Mouse (Mus musculus): Measurements from ENCODE around the gene Synj2. TPM values are rescaled to one million over a fixed set of nuclear protein-coding genes. Genes with fewer than 3 reads are reported as not detected.

Gene Synj2
- polyA plus RNA-seq, 1 experiment, result 7.6 TPM

DNA sequence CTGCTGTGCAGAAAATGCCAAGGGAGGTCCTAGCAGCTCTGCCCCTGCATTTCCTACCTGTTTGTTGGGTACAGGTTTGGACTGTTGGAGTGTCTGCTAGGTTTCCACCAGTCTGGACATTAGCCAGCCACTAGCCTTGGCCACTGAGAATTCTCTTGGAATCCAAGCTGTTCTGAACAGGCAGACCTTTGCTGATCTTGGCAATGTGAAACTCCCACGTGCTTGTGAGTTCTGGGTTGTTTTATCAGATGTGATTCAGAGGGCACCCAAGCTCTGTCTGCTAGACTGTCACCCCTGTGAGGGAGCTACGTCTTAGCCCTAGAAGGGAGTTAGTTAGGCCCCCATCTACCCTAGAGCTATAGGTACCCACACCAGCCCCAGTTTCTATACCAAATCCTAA is 3.6 kb upstream of the Synj2 start:
- H3K36me3 ChIP-seq (ENCODE audit: control insufficient read depth, insufficient read depth, low read length, poor library complexity, severe bottlenecking), result no peaks in the 10 kb centered on the region
- TF ChIP-seq POLR2A (IDR thresholded peaks at IDR 0.05; ENCODE audit: insufficient read depth, low read length) (no peak), CTCF (IDR thresholded peaks at IDR 0.05; ENCODE audit: low read depth, low read length) (no peak), EP300 (IDR thresholded peaks at IDR 0.05; ENCODE audit: insufficient read depth, low read depth, low read length) (no peak)
- no peak overlapping the region for H3K9ac ChIP-seq (ENCODE audit: low read depth, poor library complexity, severe bottlenecking)
- no peak overlapping the region for H3K27ac ChIP-seq (ENCODE audit: insufficient read depth, low read length)
- H3K27me3 ChIP-seq (ENCODE audit: control insufficient read depth, insufficient read depth, low read length, poor library complexity, severe bottlenecking), result no peaks in the 10 kb centered on the region
- H3K9me3 ChIP-seq (replicated peaks; ENCODE audit: control insufficient read depth, insufficient read depth, low read length, poor library complexity, severe bottlenecking), result no peaks in the 10 kb centered on the region
- H3K4me3 ChIP-seq (ENCODE audit: low read depth, low read length), result no peak overlapping the region
- H3K4me1 ChIP-seq (ENCODE audit: control insufficient read depth, insufficient read depth, low read length), result peaks cover 2% of the 10 kb centered on the region

GRCm38 (mm10) chr17:5939871-5940270 is 1.2 kb upstream of the Synj2 start:
- Histone ChIP-seq H3K27me3 (ENCODE audit: control insufficient read depth, insufficient read depth, low read length, poor library complexity, severe bottlenecking) (no peaks in the 10 kb centered on the region), H3K9me3 (replicated peaks; ENCODE audit: control insufficient read depth, insufficient read depth, low read length, poor library complexity, severe bottlenecking) (no peaks in the 10 kb centered on the region), H3K9ac (ENCODE audit: low read depth, poor library complexity, severe bottlenecking) (no peak overlapping the region), H3K27ac (ENCODE audit: insufficient read depth, low read length) (no peak overlapping the region), H3K4me3 (ENCODE audit: low read depth, low read length) (0 out of 2 replicates have a peak overlapping the region, but pooled peaks have one; percentile 0), H3K36me3 (ENCODE audit: control insufficient read depth, insufficient read depth, low read length, poor library complexity, severe bottlenecking) (no peaks in the 10 kb centered on the region), H3K4me1 (ENCODE audit: control insufficient read depth, insufficient read depth, low read length) (peaks cover 2% of the 10 kb centered on the region)
- no peak for TF ChIP-seq POLR2A (IDR thresholded peaks at IDR 0.05; ENCODE audit: insufficient read depth, low read length)
- no peak for TF ChIP-seq CTCF (IDR thresholded peaks at IDR 0.05; ENCODE audit: low read depth, low read length)
- no peak for TF ChIP-seq EP300 (IDR thresholded peaks at IDR 0.05; ENCODE audit: insufficient read depth, low read depth, low read length)

GRCm38 (mm10) chr17:5940792-5941191 is 288 bp upstream of the Synj2 start:
- TF ChIP-seq EP300 (IDR thresholded peaks at IDR 0.05; ENCODE audit: insufficient read depth, low read depth, low read length) (no peak), POLR2A (IDR thresholded peaks at IDR 0.05; ENCODE audit: insufficient read depth, low read length) (no peak), CTCF (IDR thresholded peaks at IDR 0.05; ENCODE audit: low read depth, low read length) (peak; percentile 64)
- peaks cover 2% of the 10 kb centered on the region for H3K4me1 ChIP-seq (ENCODE audit: control insufficient read depth, insufficient read depth, low read length)
- H3K4me3 ChIP-seq (ENCODE audit: low read depth, low read length), result peak overlapping the region; percentile 57
- H3K36me3 ChIP-seq (ENCODE audit: control insufficient read depth, insufficient read depth, low read length, poor library complexity, severe bottlenecking), result no peaks in the 10 kb centered on the region
- no peaks in the 10 kb centered on the region for H3K27me3 ChIP-seq (ENCODE audit: control insufficient read depth, insufficient read depth, low read length, poor library complexity, severe bottlenecking)
- H3K9me3 ChIP-seq (replicated peaks; ENCODE audit: control insufficient read depth, insufficient read depth, low read length, poor library complexity, severe bottlenecking), result no peaks in the 10 kb centered on the region
- peak overlapping the region; percentile 90 for H3K9ac ChIP-seq (ENCODE audit: low read depth, poor library complexity, severe bottlenecking)
- no peak overlapping the region for H3K27ac ChIP-seq (ENCODE audit: insufficient read depth, low read length)

DNA sequence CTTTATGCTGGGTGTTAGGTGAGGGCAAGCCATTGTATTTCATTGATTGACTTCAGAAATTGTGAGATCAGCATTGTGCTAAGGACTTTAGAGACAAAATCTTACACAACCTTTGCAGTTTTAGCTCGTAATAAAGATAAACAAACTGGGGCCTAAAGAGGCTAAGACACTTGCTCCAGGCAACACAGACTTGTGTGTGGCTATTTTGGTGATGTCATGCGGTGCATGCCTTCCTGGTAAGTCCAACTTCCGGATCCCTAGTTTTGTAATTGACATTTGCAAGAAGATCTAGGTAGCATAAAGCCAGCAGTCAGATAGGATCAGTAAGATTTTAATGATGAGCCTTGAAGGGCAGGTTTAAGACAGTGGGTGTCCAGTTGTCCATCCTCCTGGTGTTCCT is 1.1 kb downstream of the Synj2 start:
- H3K27me3 ChIP-seq (ENCODE audit: control insufficient read depth, insufficient read depth, low read length, poor library complexity, severe bottlenecking), result no peaks in the 10 kb centered on the region
- H3K4me1 ChIP-seq (ENCODE audit: control insufficient read depth, insufficient read depth, low read length), result peaks cover 5% of the 10 kb centered on the region
- no peaks in the 10 kb centered on the region for H3K9me3 ChIP-seq (replicated peaks; ENCODE audit: control insufficient read depth, insufficient read depth, low read length, poor library complexity, severe bottlenecking)
- H3K27ac ChIP-seq (ENCODE audit: insufficient read depth, low read length), result no peak overlapping the region
- H3K4me3 ChIP-seq (ENCODE audit: low read depth, low read length), result no peak overlapping the region
- H3K36me3 ChIP-seq (ENCODE audit: control insufficient read depth, insufficient read depth, low read length, poor library complexity, severe bottlenecking), result no peaks in the 10 kb centered on the region
- no peak overlapping the region for H3K9ac ChIP-seq (ENCODE audit: low read depth, poor library complexity, severe bottlenecking)
- TF ChIP-seq EP300 (IDR thresholded peaks at IDR 0.05; ENCODE audit: insufficient read depth, low read depth, low read length) (no peak), POLR2A (IDR thresholded peaks at IDR 0.05; ENCODE audit: insufficient read depth, low read length) (no peak), CTCF (IDR thresholded peaks at IDR 0.05; ENCODE audit: low read depth, low read length) (no peak)

GRCm38 (mm10) chr17:5943053-5943452 is 2.0 kb downstream of the Synj2 start:
- Histone ChIP-seq H3K9me3 (replicated peaks; ENCODE audit: control insufficient read depth, insufficient read depth, low read length, poor library complexity, severe bottlenecking) (no peaks in the 10 kb centered on the region), H3K4me3 (ENCODE audit: low read depth, low read length) (no peak overlapping the region), H3K27me3 (ENCODE audit: control insufficient read depth, insufficient read depth, low read length, poor library complexity, severe bottlenecking) (no peaks in the 10 kb centered on the region), H3K9ac (ENCODE audit: low read depth, poor library complexity, severe bottlenecking) (no peak overlapping the region), H3K4me1 (ENCODE audit: control insufficient read depth, insufficient read depth, low read length) (peaks cover 5% of the 10 kb centered on the region), H3K36me3 (ENCODE audit: control insufficient read depth, insufficient read depth, low read length, poor library complexity, severe bottlenecking) (no peaks in the 10 kb centered on the region), H3K27ac (ENCODE audit: insufficient read depth, low read length) (no peak overlapping the region)
- TF ChIP-seq POLR2A (IDR thresholded peaks at IDR 0.05; ENCODE audit: insufficient read depth, low read length) (no peak), EP300 (IDR thresholded peaks at IDR 0.05; ENCODE audit: insufficient read depth, low read depth, low read length) (no peak), CTCF (IDR thresholded peaks at IDR 0.05; ENCODE audit: low read depth, low read length) (no peak)

DNA sequence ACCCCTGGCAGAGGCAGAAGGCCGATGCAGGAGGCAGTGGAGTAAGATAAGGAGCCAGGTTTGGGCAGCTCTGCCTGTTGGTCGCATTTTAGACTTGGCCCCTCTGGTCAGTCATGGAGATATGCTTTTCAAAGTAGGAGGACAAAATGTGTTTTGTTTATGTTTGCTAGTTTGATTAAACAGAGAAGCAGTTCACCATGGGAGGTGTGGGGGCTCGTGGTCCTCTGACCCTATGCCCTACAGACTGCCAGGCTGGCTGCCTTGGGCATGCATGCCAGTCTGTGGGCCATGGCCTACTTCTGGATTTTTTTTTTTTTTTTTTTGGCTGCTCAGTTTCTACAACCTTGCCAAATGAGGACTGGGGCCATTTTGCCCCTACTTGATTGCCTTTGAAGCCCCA is 6.0 kb downstream of the Synj2 start:
- Histone ChIP-seq H3K4me1 (ENCODE audit: control insufficient read depth, insufficient read depth, low read length) (peaks cover 2% of the 10 kb centered on the region), H3K27ac (ENCODE audit: insufficient read depth, low read length) (no peak overlapping the region), H3K4me3 (ENCODE audit: low read depth, low read length) (no peak overlapping the region), H3K9me3 (replicated peaks; ENCODE audit: control insufficient read depth, insufficient read depth, low read length, poor library complexity, severe bottlenecking) (no peaks in the 10 kb centered on the region), H3K36me3 (ENCODE audit: control insufficient read depth, insufficient read depth, low read length, poor library complexity, severe bottlenecking) (no peaks in the 10 kb centered on the region), H3K27me3 (ENCODE audit: control insufficient read depth, insufficient read depth, low read length, poor library complexity, severe bottlenecking) (no peaks in the 10 kb centered on the region), H3K9ac (ENCODE audit: low read depth, poor library complexity, severe bottlenecking) (no peak overlapping the region)
- no peak for TF ChIP-seq CTCF (IDR thresholded peaks at IDR 0.05; ENCODE audit: low read depth, low read length)
- TF ChIP-seq POLR2A (IDR thresholded peaks at IDR 0.05; ENCODE audit: insufficient read depth, low read length), result no peak
- TF ChIP-seq EP300 (IDR thresholded peaks at IDR 0.05; ENCODE audit: insufficient read depth, low read depth, low read length), result no peak
